Mouse (Mus musculus) liver (tissue): ENCODE results near the gene Tirap.
A peak's percentile ranks its signal among the peaks of the same experiment; 100 is the strongest.
"Not testable (repeated sequence)": the region's sequence is repeated elsewhere in the genome, so short reads cannot be mapped to it uniquely, and the experiment has no call there.

ENCODE experiments used
- DNase-seq: peaks from one replicate; pipeline ENCODE4 v3.0.0-alpha.2; 2020; ENCODE audit warnings: mixed read lengths

Tirap gene

GRCm38 (mm10) chr9:35187351-35187903 is 12.7 kb downstream of the Tirap start:
- DNase-seq, result no peak

GRCm38 (mm10) chr9:35186430-35186829 is 13.7 kb downstream of the Tirap start:
- DNase-seq, result no peak

- peak; percentile 19 for DNase-seq
Observed at GRCm38 (mm10) chr9:35183359-35183758, 16.7 kb downstream of the Tirap start.

GRCm38 (mm10) chr9:35182832-35183231 is 17.3 kb downstream of the Tirap start:
- DNase-seq, result no peak

GRCm38 (mm10) chr9:35176124-35176659 is 23.9 kb downstream of the Tirap start:
- no peak for DNase-seq

GRCm38 (mm10) chr9:35175251-35176123 is 24.6 kb downstream of the Tirap start, which contains the start of gene Dcps:
Gene Dcps (minus strand): TSS chr9:35176061.
- peak; percentile 95 for DNase-seq

GRCm38 (mm10) chr9:35173331-35173730 is 26.8 kb downstream of the Tirap start:
- no peak for DNase-seq

- DNase-seq, result no peak
Observed at GRCm38 (mm10) chr9:35170071-35170470, 30.0 kb downstream of the Tirap start.

GRCm38 (mm10) chr9:35166798-35167635 is 33.1 kb downstream of the Tirap start:
- no peak for DNase-seq

GRCm38 (mm10) chr9:35166144-35166797 is 33.8 kb downstream of the Tirap start:
- DNase-seq, result peak; percentile 19

- no peak for DNase-seq
Observed at GRCm38 (mm10) chr9:35164142-35164874, 35.8 kb downstream of the Tirap start.

GRCm38 (mm10) chr9:35163011-35163690 is 36.9 kb downstream of the Tirap start:
- no peak for DNase-seq

GRCm38 (mm10) chr9:35161721-35162120 is 38.4 kb downstream of the Tirap start:
- DNase-seq, result no peak

- DNase-seq, result no peak
Observed at GRCm38 (mm10) chr9:35160662-35161061, 39.4 kb downstream of the Tirap start.

- no peak for DNase-seq
Observed at GRCm38 (mm10) chr9:35158477-35158876, 41.6 kb downstream of the Tirap start.

GRCm38 (mm10) chr9:35156862-35157261 is 43.2 kb downstream of the Tirap start:
- DNase-seq, result no peak

- no peak for DNase-seq
Observed at GRCm38 (mm10) chr9:35156002-35156710, 43.9 kb downstream of the Tirap start.

- DNase-seq, result no peak
Observed at GRCm38 (mm10) chr9:35152923-35153322, 47.2 kb downstream of the Tirap start.

GRCm38 (mm10) chr9:35148822-35149221 is 51.3 kb downstream of the Tirap start:
- DNase-seq, result not testable (repeated sequence)

- DNase-seq, result not testable (repeated sequence)
Observed at GRCm38 (mm10) chr9:35147261-35147660, 52.8 kb downstream of the Tirap start.
